Mouse (Mus musculus) liver, embryonic 14.5 days (tissue): ENCODE measurements around the gene Abhd17c. TPM values are rescaled to one million over a fixed set of nuclear protein-coding genes. Genes with fewer than 3 reads are reported as not detected.
A peak's percentile ranks its signal among the peaks of the same experiment; 100 is the strongest.

Experiments
- ATAC-seq: fragments of 200-750 bp; cut with Nextera tagmentation; 2 replicates; pipeline ENCODE4 v1.8.0; 2017; ENCODE audit warnings: moderate number of reproducible peaks, mild to moderate bottlenecking, moderate library complexity; ENCODE audit not compliant: insufficient read depth
- DNase-seq, 3 experiments: peaks; one replicate each; pipeline ENCODE4 v3.0.0-alpha.2; 2012 to 2013; ENCODE audit warnings: low read depth in 3 of 3, low spot score in 3 of 3
- H3K27ac ChIP-seq: fragments of 300-500 bp; sonication (generic); 2 replicates; pipeline ENCODE4 v1.5.1; 2014; ENCODE audit warnings: moderate library complexity, mild to moderate bottlenecking, control low read depth, inconsistent platforms
- H3K27me3 ChIP-seq: fragments of 300-500 bp; sonication (generic); 2 replicates; pipeline ENCODE4 v1.6.1; 2014; ENCODE audit warnings: mild to moderate bottlenecking, low read length, moderate library complexity; ENCODE audit not compliant: control insufficient read depth, insufficient read depth
- H3K36me3 ChIP-seq: fragments of 300-500 bp; sonication (generic); replicated peaks from 2 replicates; pipeline ENCODE4 v1.6.1; 2014; ENCODE audit warnings: low read depth; ENCODE audit not compliant: control insufficient read depth, insufficient read depth
- H3K4me1 ChIP-seq, 2 experiments: fragments of 200-500 bp in 1 of 2; fragments of 300-500 bp in 1 of 2; sonication (generic) in 1 of 2; replicated peaks; 2 replicates each; pipeline ENCODE4 v1.6.1; 2012 to 2014; ENCODE audit warnings: antibody characterized with exemption in 1 of 2, inconsistent platforms in 1 of 2, low read length in 1 of 2; ENCODE audit not compliant: control insufficient read depth in 2 of 2, insufficient read depth in 2 of 2
- H3K4me2 ChIP-seq: fragments of 300-500 bp; sonication (generic); 2 replicates; pipeline ENCODE4 v1.6.1; 2014; ENCODE audit warnings: low read depth, mild to moderate bottlenecking, control low read depth, moderate library complexity
- H3K4me3 ChIP-seq, 2 experiments: fragments of 200-500 bp in 1 of 2; fragments of 300-500 bp in 1 of 2; sonication (generic) in 1 of 2; 2 replicates each; pipeline ENCODE4 v1.5.1; 2012 to 2014; ENCODE audit warnings: low read depth in 2 of 2, low read length in 2 of 2, mild to moderate bottlenecking in 2 of 2, control low read depth in 1 of 2, inconsistent platforms in 1 of 2, moderate library complexity in 1 of 2; ENCODE audit not compliant: insufficient read depth in 1 of 2
- H3K9ac ChIP-seq: fragments of 300-500 bp; sonication (generic); replicated peaks from 2 replicates; pipeline ENCODE4 v1.6.1; 2014; ENCODE audit warnings: mild to moderate bottlenecking, control low read depth, moderate library complexity
- H3K9me3 ChIP-seq: fragments of 300-500 bp; sonication (generic); 2 replicates; pipeline ENCODE4 v1.6.1; 2016; ENCODE audit warnings: low read length, mixed read lengths; ENCODE audit not compliant: control insufficient read depth
- CTCF ChIP-seq: IDR thresholded peaks from 2 replicates; pipeline ENCODE4 v1.5.1; 2016; ENCODE audit warnings: antibody characterized with exemption, low read depth, control low read depth
- EP300 ChIP-seq: IDR thresholded peaks from 2 replicates; pipeline ENCODE4 v1.6.1; 2016; ENCODE audit warnings: antibody characterized with exemption, low read depth
- WGBS: fragments of 180-500 bp; shearing (Covaris S2); extraction: QIAGEN DNeasy Blood & Tissue Kit; methylation state at CpG from one replicate; pipeline ENCODE4 v1.1.7; 2014; ENCODE audit not compliant: insufficient replicate concordance; 5-methylcytosine and 5-hydroxymethylcytosine counted together
- polyA plus RNA-seq, 2 experiments: library from polyadenylated mRNA; depleted of rRNA in 1 of 2; stranded (reverse) in 1 of 2; unstranded in 1 of 2; fragments of >200 nt; fragmentation: Nextera tagmentation in 1 of 2; extraction: Ambion mirVana in 1 of 2; gene quantifications; 2 replicates each; pipeline versions ENCODE4 v1.2.1 to v1.2.3; 2012 to 2014

Abhd17c gene
- polyA plus RNA-seq (2012; rRNA removed) (14.9 and 15.1 TPM in 2 replicates), polyA plus RNA-seq (2014; fragmentation: Nextera tagmentation; extraction: Ambion mirVana) (13.0 and 18.0 TPM in 2 replicates)

DNA sequence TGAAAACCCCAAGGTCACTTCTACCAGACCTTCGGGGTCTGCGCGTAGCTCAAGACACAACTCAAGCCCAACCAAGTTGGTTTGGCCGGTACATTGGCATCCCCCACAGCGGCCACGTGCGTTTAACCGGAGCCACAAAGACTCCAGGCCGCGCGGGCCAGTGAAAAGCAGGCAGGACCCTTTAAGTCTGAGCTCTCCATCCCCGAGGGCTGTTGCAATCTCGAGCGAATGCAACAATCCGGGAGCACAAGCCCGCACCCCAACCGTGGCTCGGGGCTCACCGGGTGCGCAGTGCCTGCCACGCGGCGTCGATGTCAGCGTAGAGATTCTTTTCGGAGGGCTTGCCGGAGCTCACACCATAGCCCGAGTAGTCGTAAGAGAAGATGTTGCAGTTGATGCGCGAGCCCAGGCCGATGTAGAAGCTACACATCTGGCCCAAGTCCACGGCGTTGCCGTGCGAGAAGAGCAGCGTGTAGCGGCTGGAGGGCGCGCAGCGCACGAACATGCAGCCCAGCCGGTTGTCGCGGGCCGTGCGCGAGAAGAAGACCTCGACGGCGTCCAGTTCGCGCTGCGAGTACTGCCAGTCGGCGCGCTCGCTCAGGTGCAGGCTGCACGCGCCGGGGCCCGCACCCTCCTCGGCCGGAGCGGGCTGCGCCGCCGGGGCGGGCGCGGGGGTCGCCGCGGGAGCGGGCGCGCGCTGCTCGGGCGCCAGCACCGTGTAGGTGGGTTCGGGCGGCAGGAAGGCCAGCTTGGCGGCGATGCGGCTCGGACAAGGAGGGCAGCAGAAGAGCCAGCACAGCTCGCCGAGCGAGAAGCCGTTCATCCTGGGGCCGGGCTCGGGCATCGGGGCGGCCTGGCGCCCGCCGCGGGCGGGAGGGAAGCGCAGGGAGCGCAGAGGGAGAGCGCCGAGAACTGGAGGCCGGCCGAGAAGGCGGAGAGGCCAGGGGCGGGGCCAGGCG, at the start of gene Abhd17c:
Gene Abhd17c, minus strand, starts transcription at position 893 of the 959 bp plus-strand sequence.
- H3K36me3 ChIP-seq = no peaks in the 10 kb centered on the region
- H3K4me2 ChIP-seq = peak within 1 kb of the TSS; percentile 96
- peaks cover 8 to 26% of the 10 kb centered on the region in 2 experiments; a peak in 3 of 4 replicates for H3K4me1 ChIP-seq
- no peaks in the 10 kb centered on the region for H3K27me3 ChIP-seq
- peak within 1 kb of the TSS; percentile 37; the same call in 1 of the 2 replicates for H3K27ac ChIP-seq
- H3K4me3 ChIP-seq = peak within 1 kb of the TSS; percentile 75 to 90
- H3K9ac ChIP-seq = peak within 1 kb of the TSS; percentile 83
- DNase-seq (no peak), ATAC-seq (peak; percentile 40)
- TF ChIP-seq EP300 (no peak), CTCF (no peak; the same call in 1 of the 2 replicates)
- H3K9me3 ChIP-seq = no peaks in the 10 kb centered on the region
- WGBS = under 1% methylated on average over 108 of the region's 109 CpGs

- Histone ChIP-seq H3K4me3 (no peak overlapping the region), H3K4me1 (no peaks in the 10 kb centered on the region), H3K27ac (no peak overlapping the region), H3K4me2 (no peak overlapping the region), H3K9me3 (no peaks in the 10 kb centered on the region), H3K36me3 (no peaks in the 10 kb centered on the region), H3K27me3 (no peaks in the 10 kb centered on the region), H3K9ac (no peak overlapping the region)
- DNase-seq = no peak
- WGBS = 39% methylated on average over 6 of the region's 6 CpGs
- TF ChIP-seq EP300 (no peak), CTCF (no peak)
- no peak for ATAC-seq
These were observed 45.6 kb upstream of the Abhd17c start for GRCm38 (mm10) chr7:84197208-84197860.

DNA sequence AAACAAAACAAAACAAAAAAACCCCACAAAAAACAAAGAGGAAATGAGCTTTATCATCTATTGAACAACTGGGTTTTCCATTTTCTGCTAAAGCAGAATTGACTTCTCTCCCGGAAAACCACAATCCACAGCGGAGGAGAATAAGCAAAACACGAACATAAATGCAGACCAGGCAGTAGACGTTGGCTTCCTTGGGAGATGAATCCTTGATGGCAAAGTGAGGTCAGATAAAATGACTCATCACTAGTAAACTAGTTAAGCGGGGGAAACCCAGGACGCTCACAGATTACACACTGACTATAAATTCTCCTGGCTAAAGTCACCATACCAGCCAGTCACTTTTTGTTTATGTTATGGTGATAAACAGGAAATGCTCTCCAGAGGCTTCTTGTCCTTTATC, 44.5 kb upstream of the Abhd17c start:
- Histone ChIP-seq H3K4me2 (no peak overlapping the region), H3K9ac (no peak overlapping the region), H3K27ac (no peak overlapping the region), H3K4me1 (no peaks in the 10 kb centered on the region), H3K4me3 (no peak overlapping the region), H3K36me3 (no peaks in the 10 kb centered on the region), H3K27me3 (no peaks in the 10 kb centered on the region), H3K9me3 (no peaks in the 10 kb centered on the region)
- WGBS = 34% methylated on average over 6 of the region's 6 CpGs
- DNase-seq = no peak
- ATAC-seq = no peak
- TF ChIP-seq EP300 (no peak), CTCF (no peak)

- TF ChIP-seq CTCF (no peak), EP300 (no peak)
- Histone ChIP-seq H3K4me3 (no peak overlapping the region), H3K27ac (no peak overlapping the region), H3K4me1 (no peaks in the 10 kb centered on the region), H3K4me2 (no peak overlapping the region), H3K9ac (no peak overlapping the region), H3K9me3 (no peaks in the 10 kb centered on the region), H3K36me3 (no peaks in the 10 kb centered on the region), H3K27me3 (no peaks in the 10 kb centered on the region)
- 18% methylated on average over 3 of the region's 3 CpGs for WGBS
- ATAC-seq = no peak
- no peak for DNase-seq
These were observed 40.6 kb upstream of the Abhd17c start for GRCm38 (mm10) chr7:84192256-84192655.

GRCm38 (mm10) chr7:84191476-84191875, 39.8 kb upstream of the Abhd17c start:
- TF ChIP-seq EP300 (no peak), CTCF (no peak)
- ATAC-seq (no peak), DNase-seq (no peak)
- H3K4me3 ChIP-seq = no peak overlapping the region
- H3K27me3 ChIP-seq = no peaks in the 10 kb centered on the region
- 61% methylated on average over 2 of the region's 2 CpGs for WGBS
- H3K4me2 ChIP-seq = no peak overlapping the region
- H3K36me3 ChIP-seq = no peaks in the 10 kb centered on the region
- no peaks in the 10 kb centered on the region for H3K9me3 ChIP-seq
- H3K27ac ChIP-seq = no peak overlapping the region
- H3K4me1 ChIP-seq = no peaks in the 10 kb centered on the region
- H3K9ac ChIP-seq = no peak overlapping the region
